ENCODE assay signal across 16 mouse cellular contexts in genomic region chr1:127418916-127419575, GRCm38 (mm10).
A peak's percentile ranks its signal among the peaks of the same experiment; 100 is the strongest.
DNase-seq lines count a peak whose midpoint lies in the region; ATAC-seq lines count a peak whose summit lies in the region.
"Had no signal": no experiment of that assay in that cellular context is flagged by ENCODE, and none has a peak within 500 bp of the region (broad histone marks: within the 10 kb centered on the region; RNA-seq: fewer than 3 reads in every experiment).

No protein-coding gene starts in this region.

- peaks cover 37% of the 10 kb centered on the region for H3K4me1 ChIP-seq in hindbrain, embryonic 10.5 days (replicated peaks)
- peaks cover 7% of the 10 kb centered on the region for H3K4me1 ChIP-seq in hindbrain, embryonic 16.5 days (ENCODE audit: control insufficient read depth, insufficient read depth, low read depth, low read length)
- peaks cover 29% of the 10 kb centered on the region for H3K4me1 ChIP-seq in embryonic facial prominence, embryonic 10.5 days
- 0 out of 2 replicates have a peak, but pooled peaks cover 2% of the 10 kb centered on the region for H3K4me1 ChIP-seq in liver, embryonic 15.5 days (replicated peaks)
- peaks cover 17% of the 10 kb centered on the region for H3K4me1 ChIP-seq in forebrain, embryonic 14.5 days (ENCODE audit: control insufficient read depth, insufficient read depth, low read length)
- 0 out of 2 replicates have a peak, but pooled peaks cover 3% of the 10 kb centered on the region for H3K4me1 ChIP-seq in midbrain, embryonic 14.5 days (ENCODE audit: control insufficient read depth, insufficient read depth, low read length)

- no peak overlapping the region for H3K4me3 ChIP-seq in hindbrain, embryonic 10.5 days
- H3K4me3 ChIP-seq in hindbrain, embryonic 16.5 days (ENCODE audit: low read length) = no peak overlapping the region
- H3K4me3 ChIP-seq in embryonic facial prominence, embryonic 10.5 days = no peak overlapping the region
- H3K4me3 ChIP-seq in liver, embryonic 15.5 days (replicated peaks) = no peak overlapping the region
- no peak overlapping the region for H3K4me3 ChIP-seq in forebrain, embryonic 14.5 days (ENCODE audit: low read depth, low read length)
- H3K4me3 ChIP-seq in midbrain, embryonic 14.5 days (replicated peaks; ENCODE audit: low read depth, low read length) = no peak overlapping the region
- H3K4me3 ChIP-seq: forebrain, embryonic 13.5 days; heart, embryonic 15.5 days; limb, embryonic 15.5 days had no signal

- no peak for DNase-seq in hindbrain, embryonic 10.5 days (ENCODE audit: low spot score)
- no peak for DNase-seq in embryonic facial prominence, embryonic 10.5 days (ENCODE audit: low spot score)
- peak; percentile 63 for DNase-seq in kidney, postnatal 10 days
- no peak for DNase-seq in forebrain, embryonic 14.5 days (ENCODE audit: low spot score)
- no peak for DNase-seq in midbrain, embryonic 14.5 days
- DNase-seq: adrenal gland, adult 8-10 months; B cell, adult 2 months; lung, postnatal 14 days; right cerebral cortex, adult 18-20 months; thymus, adult 18-20 months had no signal

- 70% methylated on average over 4 of the region's 4 CpGs for WGBS in hindbrain, embryonic 10.5 days
- 68% methylated on average over 4 of the region's 4 CpGs for WGBS in hindbrain, embryonic 16.5 days
- WGBS in embryonic facial prominence, embryonic 10.5 days = 77% methylated on average over 4 of the region's 4 CpGs
- WGBS in liver, embryonic 15.5 days (ENCODE audit: insufficient replicate concordance) = 57% methylated on average over 4 of the region's 4 CpGs
- WGBS in forebrain, embryonic 14.5 days = 83% methylated on average over 4 of the region's 4 CpGs
- 70% methylated on average over 4 of the region's 4 CpGs for WGBS in midbrain, embryonic 14.5 days

- peak overlapping the region; percentile 23; the same call in 1 of the 2 replicates for H3K27ac ChIP-seq in hindbrain, embryonic 10.5 days
- H3K27ac ChIP-seq in hindbrain, embryonic 16.5 days (ENCODE audit: low read depth, low read length) = no peak overlapping the region
- H3K27ac ChIP-seq in embryonic facial prominence, embryonic 10.5 days (replicated peaks) = 0 out of 2 replicates have a peak overlapping the region, but pooled peaks have one; percentile 44
- H3K27ac ChIP-seq in liver, embryonic 15.5 days (replicated peaks) = no peak overlapping the region
- H3K27ac ChIP-seq in forebrain, embryonic 14.5 days (ENCODE audit: low read depth, low read length) = no peak overlapping the region
- no peak overlapping the region for H3K27ac ChIP-seq in midbrain, embryonic 14.5 days (replicated peaks; ENCODE audit: low read depth, low read length)
- H3K27ac ChIP-seq: forebrain, embryonic 13.5 days; heart, embryonic 15.5 days; hindbrain, embryonic 14.5 days; limb, embryonic 15.5 days had no signal

- H3K9me3 ChIP-seq in hindbrain, embryonic 10.5 days = no peaks in the 10 kb centered on the region
- no peaks in the 10 kb centered on the region for H3K9me3 ChIP-seq in hindbrain, embryonic 16.5 days (ENCODE audit: control insufficient read depth, low read length)
- H3K9me3 ChIP-seq in embryonic facial prominence, embryonic 10.5 days = no peaks in the 10 kb centered on the region
- H3K9me3 ChIP-seq in liver, embryonic 15.5 days (replicated peaks) = no peaks in the 10 kb centered on the region
- no peaks in the 10 kb centered on the region for H3K9me3 ChIP-seq in forebrain, embryonic 14.5 days (replicated peaks; ENCODE audit: control insufficient read depth, low read length)
- H3K9me3 ChIP-seq in midbrain, embryonic 14.5 days (ENCODE audit: control insufficient read depth, low read length) = no peaks in the 10 kb centered on the region
- H3K9me3 ChIP-seq: heart, embryonic 15.5 days; limb, embryonic 15.5 days had no signal

- H3K27me3 ChIP-seq in hindbrain, embryonic 10.5 days (ENCODE audit: insufficient read depth, poor library complexity, severe bottlenecking) = no peaks in the 10 kb centered on the region
- no peaks in the 10 kb centered on the region for H3K27me3 ChIP-seq in hindbrain, embryonic 16.5 days (replicated peaks; ENCODE audit: control insufficient read depth, insufficient read depth, low read length)
- no peaks in the 10 kb centered on the region for H3K27me3 ChIP-seq in embryonic facial prominence, embryonic 10.5 days (replicated peaks; ENCODE audit: low read depth, poor library complexity, severe bottlenecking)
- H3K27me3 ChIP-seq in liver, embryonic 15.5 days = no peaks in the 10 kb centered on the region
- H3K27me3 ChIP-seq in forebrain, embryonic 14.5 days (replicated peaks; ENCODE audit: control insufficient read depth, insufficient read depth, low read length) = no peaks in the 10 kb centered on the region
- H3K27me3 ChIP-seq in midbrain, embryonic 14.5 days (ENCODE audit: control insufficient read depth, insufficient read depth, low read length) = no peaks in the 10 kb centered on the region
- H3K27me3 ChIP-seq: forebrain, embryonic 13.5 days; heart, embryonic 15.5 days; limb, embryonic 15.5 days had no signal

- ATAC-seq in hindbrain, embryonic 16.5 days = no peak
- ATAC-seq in liver, embryonic 15.5 days (ENCODE audit: insufficient read depth) = peak; percentile 61
- no peak for ATAC-seq in forebrain, embryonic 14.5 days
- no peak for ATAC-seq in midbrain, embryonic 14.5 days (ENCODE audit: low FRiP score, low TSS enrichment)
- ATAC-seq: forebrain, embryonic 13.5 days had no signal

- H3K4me2 ChIP-seq in hindbrain, embryonic 16.5 days (ENCODE audit: low read length) = no peak overlapping the region
- H3K4me2 ChIP-seq in liver, embryonic 15.5 days = no peak overlapping the region
- H3K4me2 ChIP-seq in forebrain, embryonic 14.5 days (ENCODE audit: low read length) = no peak overlapping the region
- no peak overlapping the region for H3K4me2 ChIP-seq in midbrain, embryonic 14.5 days (ENCODE audit: low read length)
- H3K4me2 ChIP-seq: forebrain, embryonic 13.5 days; heart, embryonic 15.5 days; hindbrain, embryonic 14.5 days; limb, embryonic 15.5 days had no signal

- no peak overlapping the region for H3K9ac ChIP-seq in hindbrain, embryonic 16.5 days (ENCODE audit: low read depth, low read length)
- H3K9ac ChIP-seq in liver, embryonic 15.5 days = no peak overlapping the region
- no peak overlapping the region for H3K9ac ChIP-seq in forebrain, embryonic 14.5 days (ENCODE audit: low read length)
- H3K9ac ChIP-seq in midbrain, embryonic 14.5 days (replicated peaks; ENCODE audit: low read length) = no peak overlapping the region
- H3K9ac ChIP-seq: forebrain, embryonic 13.5 days; heart, embryonic 15.5 days; hindbrain, embryonic 14.5 days; limb, embryonic 15.5 days had no signal

- H3K36me3 ChIP-seq in hindbrain, embryonic 10.5 days = peaks cover 22% of the 10 kb centered on the region
- no peaks in the 10 kb centered on the region for H3K36me3 ChIP-seq in hindbrain, embryonic 16.5 days (ENCODE audit: control insufficient read depth, insufficient read depth, low read length)
- peaks cover 25% of the 10 kb centered on the region for H3K36me3 ChIP-seq in embryonic facial prominence, embryonic 10.5 days (replicated peaks)
- H3K36me3 ChIP-seq in liver, embryonic 15.5 days (replicated peaks) = no peaks in the 10 kb centered on the region
- H3K36me3 ChIP-seq in forebrain, embryonic 14.5 days (ENCODE audit: control insufficient read depth, insufficient read depth, low read length) = peaks cover 4% of the 10 kb centered on the region; the same call in 1 of the 2 replicates
- H3K36me3 ChIP-seq in midbrain, embryonic 14.5 days (ENCODE audit: control insufficient read depth, insufficient read depth, low read length) = 0 out of 2 replicates have a peak, but pooled peaks cover 9% of the 10 kb centered on the region

Comparison
In these comparisons a context has a peak if more than half of its experiments do, and no peak if none do; other contexts are left out.
1. H3K27ac ChIP-seq: peak in hindbrain, embryonic 10.5 days (single experiment) and embryonic facial prominence, embryonic 10.5 days (single experiment); none in hindbrain, embryonic 16.5 days (single experiment), liver, embryonic 15.5 days (single experiment), forebrain, embryonic 14.5 days (single experiment) and midbrain, embryonic 14.5 days (single experiment).